Mouse (Mus musculus): ENCODE measurements around the gene B3gat3.

B3gat3 gene

GRCm38 (mm10) chr19:8898576-8898975 is 21.6 kb upstream of the B3gat3 start:
- DNase-seq = no peak

- no peak for DNase-seq
Measured at GRCm38 (mm10) chr19:8899079-8899478, 21.1 kb upstream of the B3gat3 start.

GRCm38 (mm10) chr19:8903412-8903811 is 16.8 kb upstream of the B3gat3 start:
- no peak for DNase-seq

GRCm38 (mm10) chr19:8908531-8908930 is 11.6 kb upstream of the B3gat3 start:
- DNase-seq = no peak

GRCm38 (mm10) chr19:8911810-8912209 is 8.4 kb upstream of the B3gat3 start:
- DNase-seq = no peak

GRCm38 (mm10) chr19:8914212-8914611 is 6.0 kb upstream of the B3gat3 start:
- DNase-seq = no peak

GRCm38 (mm10) chr19:8919000-8919399 is 1.2 kb upstream of the B3gat3 start:
- no peak for DNase-seq

- no peak for DNase-seq
Measured at GRCm38 (mm10) chr19:8919684-8920072, 496 bp upstream of the B3gat3 start.

- DNase-seq = peak; percentile 34
Measured at GRCm38 (mm10) chr19:8920836-8921291, 690 bp downstream of the B3gat3 start.

GRCm38 (mm10) chr19:8921741-8922140 is 1.6 kb downstream of the B3gat3 start:
- no peak for DNase-seq

GRCm38 (mm10) chr19:8926766-8927165 is 6.6 kb downstream of the B3gat3 start:
- DNase-seq = no peak

GRCm38 (mm10) chr19:8927891-8928525 is 7.8 kb downstream of the B3gat3 start:
- no peak for DNase-seq

GRCm38 (mm10) chr19:8928689-8929223 is 8.6 kb downstream of the B3gat3 start:
- no peak for DNase-seq

GRCm38 (mm10) chr19:8929224-8930088 is 9.3 kb downstream of the B3gat3 start, which contains the start of the genes Rom1 and Eml3:
Rom1 (minus strand) TSS chr19:8929356.
Eml3 (plus strand) TSS chr19:8929552.
- DNase-seq = peak; percentile 91

- DNase-seq = no peak
Measured at GRCm38 (mm10) chr19:8930117-8930516, 9.9 kb downstream of the B3gat3 start.

- DNase-seq = no peak
Measured at GRCm38 (mm10) chr19:8930771-8931170, 10.6 kb downstream of the B3gat3 start.

GRCm38 (mm10) chr19:8936736-8937135 is 16.6 kb downstream of the B3gat3 start:
- DNase-seq = no peak

- no peak for DNase-seq
Measured at GRCm38 (mm10) chr19:8940526-8941133, 20.5 kb downstream of the B3gat3 start.

GRCm38 (mm10) chr19:8941136-8941514 is 21.0 kb downstream of the B3gat3 start:
- DNase-seq = no peak

GRCm38 (mm10) chr19:8941515-8942217 is 21.5 kb downstream of the B3gat3 start, which contains the start of gene Mta2:
Mta2 (plus strand) TSS chr19:8941875.
- peak; percentile 95 for DNase-seq

- peak; percentile 62 for DNase-seq
Measured at GRCm38 (mm10) chr19:8942276-8942964, 22.2 kb downstream of the B3gat3 start.

GRCm38 (mm10) chr19:8943047-8943446 is 22.9 kb downstream of the B3gat3 start:
- no peak for DNase-seq

All from lung, postnatal 14 days (tissue).